Mouse (Mus musculus): Measurements from ENCODE around the gene C2cd4c. TPM values are rescaled to one million over a fixed set of nuclear protein-coding genes. Genes with fewer than 3 reads are reported as not detected.

Gene C2cd4c
- polyA plus RNA-seq, 1 experiment = not detected

- peaks cover 4% of the 10 kb centered on the region for H3K27me3 ChIP-seq (ENCODE audit: control insufficient read depth)
- TF ChIP-seq GATA1 (IDR thresholded peaks at IDR 0.05; ENCODE audit: low read length) (no peak), TAL1 (IDR thresholded peaks at IDR 0.05; ENCODE audit: low read length) (no peak)
- H3K9me3 ChIP-seq (ENCODE audit: control insufficient read depth, low read length) = no peaks in the 10 kb centered on the region
- no peak overlapping the region for H3K4me3 ChIP-seq (replicated peaks)
- no peaks in the 10 kb centered on the region for H3K4me1 ChIP-seq (ENCODE audit: control insufficient read depth)
- H3K36me3 ChIP-seq (ENCODE audit: control insufficient read depth) = no peaks in the 10 kb centered on the region
These were observed 18.3 kb downstream of the C2cd4c start for GRCm38 (mm10) chr10:79595590-79595929.

- TF ChIP-seq TAL1 (IDR thresholded peaks at IDR 0.05; ENCODE audit: low read length) = no peak
- no peak for TF ChIP-seq GATA1 (IDR thresholded peaks at IDR 0.05; ENCODE audit: low read length)
- Histone ChIP-seq H3K4me3 (replicated peaks) (no peak overlapping the region), H3K4me1 (ENCODE audit: control insufficient read depth) (no peaks in the 10 kb centered on the region), H3K36me3 (ENCODE audit: control insufficient read depth) (no peaks in the 10 kb centered on the region), H3K27me3 (ENCODE audit: control insufficient read depth) (peaks cover 4% of the 10 kb centered on the region), H3K9me3 (ENCODE audit: control insufficient read depth, low read length) (no peaks in the 10 kb centered on the region)
These were observed 18.8 kb downstream of the C2cd4c start for GRCm38 (mm10) chr10:79594872-79595589.

DNA sequence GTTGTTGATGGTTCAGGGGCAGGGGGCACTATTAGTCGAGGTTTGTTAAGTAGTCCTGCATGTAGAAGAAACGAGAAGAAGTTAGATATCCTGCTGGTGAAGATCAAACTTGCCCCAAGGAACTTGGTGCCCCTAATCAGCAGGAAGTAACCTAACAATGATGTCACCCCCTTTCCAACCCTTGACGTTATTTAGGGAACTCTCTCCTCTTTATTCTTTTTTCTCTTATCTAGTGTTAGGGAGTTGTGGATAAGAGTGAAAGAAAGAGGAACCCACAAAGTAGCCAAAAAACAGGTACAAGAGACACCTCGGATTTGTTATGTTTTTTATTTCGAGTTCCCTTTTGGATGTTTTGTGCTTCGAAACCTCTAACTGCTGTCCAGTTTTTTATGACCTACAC lies 19.7 kb downstream of the C2cd4c start:
- Histone ChIP-seq H3K27me3 (ENCODE audit: control insufficient read depth) (peaks cover 4% of the 10 kb centered on the region), H3K9me3 (ENCODE audit: control insufficient read depth, low read length) (no peaks in the 10 kb centered on the region)
- TF ChIP-seq GATA1 (IDR thresholded peaks at IDR 0.05; ENCODE audit: low read length) (no peak), TAL1 (IDR thresholded peaks at IDR 0.05; ENCODE audit: low read length) (no peak)

GRCm38 (mm10) chr10:79590702-79591101 lies 23.1 kb downstream of the C2cd4c start:
- no peaks in the 10 kb centered on the region for H3K4me1 ChIP-seq (ENCODE audit: control insufficient read depth)
- H3K27me3 ChIP-seq (ENCODE audit: control insufficient read depth) = peaks cover 4% of the 10 kb centered on the region
- H3K4me3 ChIP-seq (replicated peaks) = no peak overlapping the region
- no peak for TF ChIP-seq TAL1 (IDR thresholded peaks at IDR 0.05; ENCODE audit: low read length)
- TF ChIP-seq GATA1 (IDR thresholded peaks at IDR 0.05; ENCODE audit: low read length) = no peak
- H3K36me3 ChIP-seq (ENCODE audit: control insufficient read depth) = no peaks in the 10 kb centered on the region
- H3K9me3 ChIP-seq (ENCODE audit: control insufficient read depth, low read length) = no peaks in the 10 kb centered on the region

More for the DNA sequence above, 19.7 kb downstream of the C2cd4c start:
- Histone ChIP-seq H3K4me3 (replicated peaks) (no peak overlapping the region), H3K4me1 (ENCODE audit: control insufficient read depth) (no peaks in the 10 kb centered on the region), H3K36me3 (ENCODE audit: control insufficient read depth) (no peaks in the 10 kb centered on the region)

DNA sequence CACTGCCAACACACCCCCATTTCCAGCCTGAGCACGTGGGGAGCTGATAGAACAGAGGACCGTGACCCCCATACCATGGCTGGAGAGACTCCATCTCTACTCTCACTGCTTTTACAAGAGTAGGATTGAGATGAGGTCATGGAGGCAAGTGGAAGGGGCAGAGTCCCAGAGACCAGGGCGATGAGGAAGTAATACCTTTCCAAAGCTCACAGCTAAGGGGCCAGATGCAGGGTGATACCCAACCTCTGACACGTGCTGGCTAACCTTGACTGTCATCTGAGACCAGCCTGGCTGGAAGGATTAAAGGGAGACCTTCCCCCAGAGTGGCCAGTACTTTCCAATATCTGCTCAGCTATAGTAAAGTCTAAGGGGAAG lies 26.1 kb downstream of the C2cd4c start:
- H3K9me3 ChIP-seq (ENCODE audit: control insufficient read depth, low read length) = no peaks in the 10 kb centered on the region
- H3K4me3 ChIP-seq (replicated peaks) = no peak overlapping the region
- H3K36me3 ChIP-seq (ENCODE audit: control insufficient read depth) = no peaks in the 10 kb centered on the region
- TF ChIP-seq TAL1 (IDR thresholded peaks at IDR 0.05; ENCODE audit: low read length) = no peak
- no peak for TF ChIP-seq GATA1 (IDR thresholded peaks at IDR 0.05; ENCODE audit: low read length)
- no peaks in the 10 kb centered on the region for H3K4me1 ChIP-seq (ENCODE audit: control insufficient read depth)
- no peaks in the 10 kb centered on the region for H3K27me3 ChIP-seq (ENCODE audit: control insufficient read depth)

GRCm38 (mm10) chr10:79587061-79587751 lies 26.6 kb downstream of the C2cd4c start, which contains the start of gene Theg:
Gene Theg (minus strand): TSS chr10:79587331.
- TF ChIP-seq TAL1 (IDR thresholded peaks at IDR 0.05; ENCODE audit: low read length) (no peak), GATA1 (IDR thresholded peaks at IDR 0.05; ENCODE audit: low read length) (no peak)
- Histone ChIP-seq H3K4me3 (replicated peaks) (no peak within 1 kb of the TSS), H3K9me3 (ENCODE audit: control insufficient read depth, low read length) (no peaks in the 10 kb centered on the region), H3K36me3 (ENCODE audit: control insufficient read depth) (no peaks in the 10 kb centered on the region), H3K27me3 (ENCODE audit: control insufficient read depth) (no peaks in the 10 kb centered on the region), H3K4me1 (ENCODE audit: control insufficient read depth) (no peaks in the 10 kb centered on the region)

DNA sequence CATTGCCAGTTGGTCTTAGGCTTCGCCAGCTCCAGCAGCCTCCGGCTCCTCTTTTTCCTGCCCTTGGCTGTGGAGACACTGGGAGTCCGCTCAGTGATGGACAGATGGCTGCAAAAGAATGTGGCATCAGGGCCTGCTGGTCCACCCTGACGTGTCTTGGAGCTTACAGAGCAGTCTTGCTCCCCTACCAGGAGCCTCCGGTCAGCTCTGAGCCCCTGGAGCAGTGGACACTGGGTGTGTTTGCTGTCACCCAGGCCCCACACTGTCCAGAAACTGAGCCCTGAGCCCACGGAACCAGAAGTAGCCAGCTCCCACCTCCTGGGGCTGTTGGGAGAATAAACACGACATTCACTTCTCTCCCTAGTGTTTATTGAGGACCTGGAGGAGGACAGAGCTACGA lies 27.6 kb downstream of the C2cd4c start:
- TF ChIP-seq TAL1 (IDR thresholded peaks at IDR 0.05; ENCODE audit: low read length) (no peak), GATA1 (IDR thresholded peaks at IDR 0.05; ENCODE audit: low read length) (no peak)
- Histone ChIP-seq H3K27me3 (ENCODE audit: control insufficient read depth) (no peaks in the 10 kb centered on the region), H3K4me3 (replicated peaks) (no peak overlapping the region), H3K9me3 (ENCODE audit: control insufficient read depth, low read length) (no peaks in the 10 kb centered on the region), H3K4me1 (ENCODE audit: control insufficient read depth) (no peaks in the 10 kb centered on the region), H3K36me3 (ENCODE audit: control insufficient read depth) (no peaks in the 10 kb centered on the region)

- no peak overlapping the region for H3K4me3 ChIP-seq (replicated peaks)
- H3K4me1 ChIP-seq (ENCODE audit: control insufficient read depth) = no peaks in the 10 kb centered on the region
- H3K9me3 ChIP-seq (ENCODE audit: control insufficient read depth, low read length) = no peaks in the 10 kb centered on the region; the same call in 1 of the 2 replicates
- H3K27me3 ChIP-seq (ENCODE audit: control insufficient read depth) = no peaks in the 10 kb centered on the region
- no peaks in the 10 kb centered on the region for H3K36me3 ChIP-seq (ENCODE audit: control insufficient read depth)
- TF ChIP-seq GATA1 (IDR thresholded peaks at IDR 0.05; ENCODE audit: low read length) = no peak
- no peak for TF ChIP-seq TAL1 (IDR thresholded peaks at IDR 0.05; ENCODE audit: low read length)
These were observed 28.1 kb downstream of the C2cd4c start for GRCm38 (mm10) chr10:79585723-79586122.

DNA sequence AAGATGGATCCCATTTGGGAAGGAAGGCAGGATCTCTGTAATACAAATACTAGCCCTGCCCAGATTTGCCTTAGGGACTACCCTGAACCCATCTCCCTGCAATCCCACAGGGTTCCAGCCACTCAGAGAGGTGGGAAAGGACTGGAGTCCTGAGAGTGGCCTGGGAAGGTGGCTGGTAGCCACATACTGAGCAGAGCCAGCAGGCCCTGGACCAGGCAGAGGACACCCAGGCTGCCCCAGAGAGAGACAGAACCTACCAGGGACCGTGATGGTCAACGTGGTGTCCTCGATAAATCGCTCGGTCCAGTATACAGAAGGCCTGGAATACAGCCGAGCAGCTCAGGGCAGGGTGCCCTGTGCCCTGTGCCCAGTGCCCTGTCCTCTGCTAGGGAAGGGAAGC lies 28.7 kb downstream of the C2cd4c start:
- Histone ChIP-seq H3K4me3 (replicated peaks) (no peak overlapping the region), H3K27me3 (ENCODE audit: control insufficient read depth) (no peaks in the 10 kb centered on the region), H3K36me3 (ENCODE audit: control insufficient read depth) (no peaks in the 10 kb centered on the region), H3K4me1 (ENCODE audit: control insufficient read depth) (no peaks in the 10 kb centered on the region), H3K9me3 (ENCODE audit: control insufficient read depth, low read length) (no peaks in the 10 kb centered on the region; the same call in 1 of the 2 replicates)
- TF ChIP-seq TAL1 (IDR thresholded peaks at IDR 0.05; ENCODE audit: low read length) (no peak), GATA1 (IDR thresholded peaks at IDR 0.05; ENCODE audit: low read length) (no peak)

Data from erythroblast, embryonic 14.5 days (primary cell).